Mouse (Mus musculus): ENCODE data around the gene Crkl. TPM values are rescaled to one million over a fixed set of nuclear protein-coding genes. Genes with fewer than 3 reads are reported as not detected.
"Not testable (repeated sequence)": the region's sequence is repeated elsewhere in the genome, so short reads cannot be mapped to it uniquely, and the experiment has no call there.

The Crkl gene
- total RNA-seq, 2 experiments from 2014 or later = 30.4 to 38.1 TPM

GRCm38 (mm10) chr16:17486505-17486904 is 34.7 kb downstream of the Crkl start:
- DNase-seq = peak; percentile 53 to 72

GRCm38 (mm10) chr16:17488478-17489468 is 37.0 kb downstream of the Crkl start:
- DNase-seq = peak; percentile 65 to 67

- peak; percentile 61 to 79 for DNase-seq
These were observed 37.8 kb downstream of the Crkl start, which contains the start of gene Aifm3 for GRCm38 (mm10) chr16:17489469-17490111. Gene Aifm3 (plus strand): TSS chr16:17489611.

GRCm38 (mm10) chr16:17491154-17491553 is 39.4 kb downstream of the Crkl start:
- no peak for DNase-seq

GRCm38 (mm10) chr16:17491896-17492561 is 40.2 kb downstream of the Crkl start:
- DNase-seq = no peak

GRCm38 (mm10) chr16:17496499-17497305 is 44.9 kb downstream of the Crkl start:
- DNase-seq = peak; percentile 48 to 69

- no peak for DNase-seq
These were observed 47.6 kb downstream of the Crkl start for GRCm38 (mm10) chr16:17499249-17499883.

GRCm38 (mm10) chr16:17502681-17503080 is 50.9 kb downstream of the Crkl start:
- DNase-seq = no peak

GRCm38 (mm10) chr16:17507018-17507552 is 55.3 kb downstream of the Crkl start:
- no peak for DNase-seq

GRCm38 (mm10) chr16:17508031-17508430 is 56.2 kb downstream of the Crkl start:
- DNase-seq = not testable (repeated sequence)

- DNase-seq = peak; percentile 91 to 93
These were observed 56.9 kb downstream of the Crkl start, which contains the start of gene Lztr1 for GRCm38 (mm10) chr16:17508546-17509239. Gene Lztr1 (plus strand): TSS chr16:17508688.

GRCm38 (mm10) chr16:17509240-17509597 is 57.4 kb downstream of the Crkl start:
- no peak for DNase-seq

GRCm38 (mm10) chr16:17510143-17510542 is 58.4 kb downstream of the Crkl start:
- no peak for DNase-seq

- no peak for DNase-seq
These were observed 58.9 kb downstream of the Crkl start for GRCm38 (mm10) chr16:17510686-17511085.

GRCm38 (mm10) chr16:17511431-17511830 is 59.6 kb downstream of the Crkl start:
- no peak for DNase-seq

- DNase-seq = no peak
These were observed 67.1 kb downstream of the Crkl start for GRCm38 (mm10) chr16:17518910-17519309.

- DNase-seq = no peak
These were observed 72.4 kb downstream of the Crkl start for GRCm38 (mm10) chr16:17524156-17524555.

GRCm38 (mm10) chr16:17525524-17525923 is 73.7 kb downstream of the Crkl start:
- no peak for DNase-seq

- no peak for DNase-seq
These were observed 74.4 kb downstream of the Crkl start for GRCm38 (mm10) chr16:17526223-17526622.

- DNase-seq = no peak
These were observed 75.8 kb downstream of the Crkl start for GRCm38 (mm10) chr16:17527606-17528005.
